Mouse (Mus musculus): ENCODE measurements around the gene Fez2. TPM values are rescaled to one million over a fixed set of nuclear protein-coding genes. Genes with fewer than 3 reads are reported as not detected.

Fez2 gene
- total and polyA plus RNA-seq, 2 experiments = 18.2 to 28.9 TPM

- Histone ChIP-seq H3K9ac (ENCODE audit: low read depth, low read length) (no peak overlapping the region), H3K27ac (replicated peaks; ENCODE audit: insufficient read depth, low read depth, low read length) (no peak overlapping the region), H3K4me1 (ENCODE audit: control insufficient read depth, insufficient read depth, low read length) (no peaks in the 10 kb centered on the region; the same call in 1 of the 2 replicates), H3K4me3 (ENCODE audit: insufficient read depth, low read depth, low read length) (no peak overlapping the region), H3K27me3 (ENCODE audit: control insufficient read depth, insufficient read depth, low read length) (no peaks in the 10 kb centered on the region), H3K79me2 (ENCODE audit: control insufficient read depth, insufficient read depth, low read length) (no peaks in the 10 kb centered on the region), H3K36me3 (ENCODE audit: control insufficient read depth, insufficient read depth, low read length) (peaks cover 8% of the 10 kb centered on the region; the same call in 1 of the 2 replicates)
- DNase-seq (ENCODE audit: extremely low read depth, low read depth, low spot score) = no peak
- no peak for TF ChIP-seq POLR2A (IDR thresholded peaks at IDR 0.05; ENCODE audit: extremely low read depth, insufficient read depth, low read length)
- TF ChIP-seq CTCF (IDR thresholded peaks at IDR 0.05; ENCODE audit: low read depth, low read length) = no peak
- WGBS = 95% methylated on average over 8 of the region's 8 CpGs
These were observed 44.1 kb downstream of the Fez2 start for GRCm38 (mm10) chr17:78373849-78374248.

- Histone ChIP-seq H3K4me1 (ENCODE audit: control insufficient read depth, insufficient read depth, low read length) (no peaks in the 10 kb centered on the region; the same call in 1 of the 2 replicates), H3K79me2 (ENCODE audit: control insufficient read depth, insufficient read depth, low read length) (no peaks in the 10 kb centered on the region), H3K27ac (replicated peaks; ENCODE audit: insufficient read depth, low read depth, low read length) (0 out of 2 replicates have a peak overlapping the region, but pooled peaks have one; percentile 5), H3K27me3 (ENCODE audit: control insufficient read depth, insufficient read depth, low read length) (no peaks in the 10 kb centered on the region), H3K9ac (ENCODE audit: low read depth, low read length) (no peak overlapping the region), H3K36me3 (ENCODE audit: control insufficient read depth, insufficient read depth, low read length) (peaks cover 7% of the 10 kb centered on the region; the same call in 1 of the 2 replicates), H3K4me3 (ENCODE audit: insufficient read depth, low read depth, low read length) (no peak overlapping the region)
- no peak for TF ChIP-seq POLR2A (IDR thresholded peaks at IDR 0.05; ENCODE audit: extremely low read depth, insufficient read depth, low read length)
- TF ChIP-seq CTCF (IDR thresholded peaks at IDR 0.05; ENCODE audit: low read depth, low read length) = no peak
- WGBS = 84% methylated on average over 6 of the region's 6 CpGs
- no peak for DNase-seq (ENCODE audit: extremely low read depth, low read depth, low spot score)
These were observed 44.8 kb downstream of the Fez2 start for GRCm38 (mm10) chr17:78373174-78373573.

GRCm38 (mm10) chr17:78370445-78370844 lies 47.5 kb downstream of the Fez2 start:
- no peaks in the 10 kb centered on the region for H3K79me2 ChIP-seq (ENCODE audit: control insufficient read depth, insufficient read depth, low read length)
- H3K36me3 ChIP-seq (ENCODE audit: control insufficient read depth, insufficient read depth, low read length) = peaks cover 3% of the 10 kb centered on the region
- TF ChIP-seq CTCF (IDR thresholded peaks at IDR 0.05; ENCODE audit: low read depth, low read length) (no peak), POLR2A (IDR thresholded peaks at IDR 0.05; ENCODE audit: extremely low read depth, insufficient read depth, low read length) (no peak)
- H3K4me1 ChIP-seq (ENCODE audit: control insufficient read depth, insufficient read depth, low read length) = no peaks in the 10 kb centered on the region
- no peak for DNase-seq (ENCODE audit: extremely low read depth, low read depth, low spot score)
- WGBS = 79% methylated on average over 1 of the region's 1 CpGs
- H3K9ac ChIP-seq (ENCODE audit: low read depth, low read length) = no peak overlapping the region
- H3K27ac ChIP-seq (replicated peaks; ENCODE audit: insufficient read depth, low read depth, low read length) = no peak overlapping the region
- H3K27me3 ChIP-seq (ENCODE audit: control insufficient read depth, insufficient read depth, low read length) = no peaks in the 10 kb centered on the region
- H3K4me3 ChIP-seq (ENCODE audit: insufficient read depth, low read depth, low read length) = no peak overlapping the region

GRCm38 (mm10) chr17:78368481-78368880 lies 49.5 kb downstream of the Fez2 start:
- Histone ChIP-seq H3K79me2 (ENCODE audit: control insufficient read depth, insufficient read depth, low read length) (no peaks in the 10 kb centered on the region), H3K9ac (ENCODE audit: low read depth, low read length) (no peak overlapping the region), H3K36me3 (ENCODE audit: control insufficient read depth, insufficient read depth, low read length) (peaks cover 3% of the 10 kb centered on the region), H3K4me1 (ENCODE audit: control insufficient read depth, insufficient read depth, low read length) (no peaks in the 10 kb centered on the region), H3K27ac (replicated peaks; ENCODE audit: insufficient read depth, low read depth, low read length) (no peak overlapping the region), H3K27me3 (ENCODE audit: control insufficient read depth, insufficient read depth, low read length) (no peaks in the 10 kb centered on the region), H3K4me3 (ENCODE audit: insufficient read depth, low read depth, low read length) (no peak overlapping the region)
- DNase-seq (ENCODE audit: extremely low read depth, low read depth, low spot score) = no peak
- TF ChIP-seq POLR2A (IDR thresholded peaks at IDR 0.05; ENCODE audit: extremely low read depth, insufficient read depth, low read length) (no peak), CTCF (IDR thresholded peaks at IDR 0.05; ENCODE audit: low read depth, low read length) (no peak)
- WGBS = 92% methylated on average over 8 of the region's 8 CpGs

GRCm38 (mm10) chr17:78366070-78366469 lies 51.9 kb downstream of the Fez2 start:
- H3K4me1 ChIP-seq (ENCODE audit: control insufficient read depth, insufficient read depth, low read length) = no peaks in the 10 kb centered on the region
- H3K36me3 ChIP-seq (ENCODE audit: control insufficient read depth, insufficient read depth, low read length) = peaks cover 2% of the 10 kb centered on the region
- no peaks in the 10 kb centered on the region for H3K27me3 ChIP-seq (ENCODE audit: control insufficient read depth, insufficient read depth, low read length)
- no peak overlapping the region for H3K9ac ChIP-seq (ENCODE audit: low read depth, low read length)
- DNase-seq (ENCODE audit: extremely low read depth, low read depth, low spot score) = peak; percentile 33
- no peaks in the 10 kb centered on the region for H3K79me2 ChIP-seq (ENCODE audit: control insufficient read depth, insufficient read depth, low read length)
- no peak overlapping the region for H3K4me3 ChIP-seq (ENCODE audit: insufficient read depth, low read depth, low read length)
- H3K27ac ChIP-seq (replicated peaks; ENCODE audit: insufficient read depth, low read depth, low read length) = no peak overlapping the region
- 78% methylated on average over 7 of the region's 7 CpGs for whole genome bisulfite sequencing
- TF ChIP-seq CTCF (IDR thresholded peaks at IDR 0.05; ENCODE audit: low read depth, low read length) (no peak), POLR2A (IDR thresholded peaks at IDR 0.05; ENCODE audit: extremely low read depth, insufficient read depth, low read length) (no peak)

- WGBS = 93% methylated on average over 23 of the region's 23 CpGs
- Histone ChIP-seq H3K27me3 (ENCODE audit: control insufficient read depth, insufficient read depth, low read length) (no peaks in the 10 kb centered on the region), H3K4me1 (ENCODE audit: control insufficient read depth, insufficient read depth, low read length) (no peaks in the 10 kb centered on the region), H3K36me3 (ENCODE audit: control insufficient read depth, insufficient read depth, low read length) (peaks cover 2% of the 10 kb centered on the region; the same call in 1 of the 2 replicates), H3K79me2 (ENCODE audit: control insufficient read depth, insufficient read depth, low read length) (no peaks in the 10 kb centered on the region), H3K9ac (ENCODE audit: low read depth, low read length) (no peak overlapping the region), H3K4me3 (ENCODE audit: insufficient read depth, low read depth, low read length) (no peak overlapping the region), H3K27ac (replicated peaks; ENCODE audit: insufficient read depth, low read depth, low read length) (no peak overlapping the region)
- TF ChIP-seq CTCF (IDR thresholded peaks at IDR 0.05; ENCODE audit: low read depth, low read length) (0 out of 2 replicates have a peak, but pooled peaks have one; percentile 10), POLR2A (IDR thresholded peaks at IDR 0.05; ENCODE audit: extremely low read depth, insufficient read depth, low read length) (no peak)
- no peak for DNase-seq (ENCODE audit: extremely low read depth, low read depth, low spot score)
These were observed 53.2 kb downstream of the Fez2 start for GRCm38 (mm10) chr17:78364555-78365302.

Data from liver, adult 2 months (tissue).